Mouse (Mus musculus) layer of hippocampus, postnatal 10 days (tissue): ENCODE data around the gene Gm20388. TPM values are rescaled to one million over a fixed set of nuclear protein-coding genes. Genes with fewer than 3 reads are reported as not detected.

ENCODE experiments used
- DNase-seq, 2 experiments: peaks; one replicate each; pipeline ENCODE4 v3.0.0; 2021; ENCODE audit warnings: low spot score in 2 of 2
- total RNA-seq, 2 experiments: library from RNA; stranded (reverse); gene quantifications; 2 replicates each; pipeline ENCODE4 v1.2.3; 2021

Gm20388 gene
- total RNA-seq, 2 experiments from 2014 or later = not detected

- no peak for DNase-seq
These were observed 2464.7 kb downstream of the Gm20388 start for GRCm38 (mm10) chr8:122375320-122375719.

- DNase-seq = no peak
These were observed 2465.2 kb downstream of the Gm20388 start for GRCm38 (mm10) chr8:122375751-122376364.

- DNase-seq = peak; percentile 99 to 100
These were observed 2466.0 kb downstream of the Gm20388 start, which contains the start of gene Zc3h18 for GRCm38 (mm10) chr8:122376365-122377231. TSS of gene Zc3h18 (plus strand) at chr8:122376609.

GRCm38 (mm10) chr8:122383039-122383438 lies 2472.4 kb downstream of the Gm20388 start:
- DNase-seq = no peak

GRCm38 (mm10) chr8:122389357-122389756 lies 2478.7 kb downstream of the Gm20388 start:
- no peak for DNase-seq

GRCm38 (mm10) chr8:122390758-122391157 lies 2480.1 kb downstream of the Gm20388 start:
- DNase-seq = no peak

GRCm38 (mm10) chr8:122393717-122394116 lies 2483.1 kb downstream of the Gm20388 start:
- DNase-seq = no peak

GRCm38 (mm10) chr8:122395291-122395690 lies 2484.7 kb downstream of the Gm20388 start:
- DNase-seq = no peak

GRCm38 (mm10) chr8:122398186-122398585 lies 2487.5 kb downstream of the Gm20388 start:
- DNase-seq = no peak

GRCm38 (mm10) chr8:122405146-122405805 lies 2494.6 kb downstream of the Gm20388 start:
- no peak for DNase-seq

- DNase-seq = no peak
These were observed 2497.0 kb downstream of the Gm20388 start for GRCm38 (mm10) chr8:122407678-122408077.

GRCm38 (mm10) chr8:122414311-122414710 lies 2503.7 kb downstream of the Gm20388 start:
- DNase-seq = no peak

- DNase-seq = no peak
These were observed 2504.9 kb downstream of the Gm20388 start for GRCm38 (mm10) chr8:122415554-122415953.

GRCm38 (mm10) chr8:122419881-122420555 lies 2509.4 kb downstream of the Gm20388 start:
- DNase-seq = peak in 1 of 2 experiments; percentile 32

GRCm38 (mm10) chr8:122421376-122422070 lies 2510.9 kb downstream of the Gm20388 start, which contains the start of gene Il17c:
TSS of gene Il17c (plus strand) at chr8:122422020.
- DNase-seq = no peak

GRCm38 (mm10) chr8:122423217-122423616 lies 2512.6 kb downstream of the Gm20388 start:
- no peak for DNase-seq

GRCm38 (mm10) chr8:122423659-122424058 lies 2513.0 kb downstream of the Gm20388 start:
- no peak for DNase-seq

GRCm38 (mm10) chr8:122426145-122426544 lies 2515.5 kb downstream of the Gm20388 start:
- DNase-seq = no peak

- DNase-seq = no peak
These were observed 2517.0 kb downstream of the Gm20388 start for GRCm38 (mm10) chr8:122427607-122428006.

- DNase-seq = no peak
These were observed 2517.5 kb downstream of the Gm20388 start for GRCm38 (mm10) chr8:122428163-122428562.
